Mouse (Mus musculus): ENCODE data around the gene Dvl3. TPM values are rescaled to one million over a fixed set of nuclear protein-coding genes. Genes with fewer than 3 reads are reported as not detected.

Dvl3 gene
- 18.9 and 58.4 TPM in 2 replicates for polyA plus RNA-seq (2012; rRNA removed; ENCODE audit: low replicate concordance)

DNA sequence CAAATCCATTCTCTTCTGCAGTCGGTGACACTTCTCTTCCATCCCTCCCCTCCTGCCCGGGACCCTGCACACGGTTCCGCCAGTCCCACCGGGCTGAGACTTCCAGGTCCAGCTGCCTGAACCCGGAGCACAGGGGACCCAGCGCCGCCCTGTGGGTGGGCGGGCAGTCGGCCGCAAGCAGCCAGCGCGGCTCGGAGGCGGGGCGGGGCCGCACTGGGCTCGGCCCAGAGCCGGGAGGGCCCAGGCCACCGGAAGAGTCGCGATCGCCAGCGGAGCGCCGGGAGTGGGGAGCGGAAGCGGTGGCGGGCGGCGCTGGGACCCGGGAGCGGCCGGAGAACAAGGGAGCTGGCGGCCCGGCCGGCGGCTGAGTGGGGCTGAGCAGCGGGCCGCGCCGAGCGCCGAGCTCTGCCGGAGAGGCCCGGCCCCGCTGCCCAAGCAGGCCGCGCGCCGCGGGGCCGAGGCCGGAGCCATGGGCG lies at the start of gene Dvl3:
Gene Dvl3, plus strand, starts transcription at position 257 of the 476 bp plus-strand sequence.

GRCm38 (mm10) chr16:20498677-20499475 lies 17.9 kb upstream of the Dvl3 start, which contains the start of gene Eif2b5:
Gene Eif2b5 (plus strand): TSS chr16:20498817.

GRCm38 (mm10) chr16:20535296-20536080 lies 18.7 kb downstream of the Dvl3 start, which contains the start of gene Ap2m1:
Gene Ap2m1 (plus strand): TSS chr16:20535478.

DNA sequence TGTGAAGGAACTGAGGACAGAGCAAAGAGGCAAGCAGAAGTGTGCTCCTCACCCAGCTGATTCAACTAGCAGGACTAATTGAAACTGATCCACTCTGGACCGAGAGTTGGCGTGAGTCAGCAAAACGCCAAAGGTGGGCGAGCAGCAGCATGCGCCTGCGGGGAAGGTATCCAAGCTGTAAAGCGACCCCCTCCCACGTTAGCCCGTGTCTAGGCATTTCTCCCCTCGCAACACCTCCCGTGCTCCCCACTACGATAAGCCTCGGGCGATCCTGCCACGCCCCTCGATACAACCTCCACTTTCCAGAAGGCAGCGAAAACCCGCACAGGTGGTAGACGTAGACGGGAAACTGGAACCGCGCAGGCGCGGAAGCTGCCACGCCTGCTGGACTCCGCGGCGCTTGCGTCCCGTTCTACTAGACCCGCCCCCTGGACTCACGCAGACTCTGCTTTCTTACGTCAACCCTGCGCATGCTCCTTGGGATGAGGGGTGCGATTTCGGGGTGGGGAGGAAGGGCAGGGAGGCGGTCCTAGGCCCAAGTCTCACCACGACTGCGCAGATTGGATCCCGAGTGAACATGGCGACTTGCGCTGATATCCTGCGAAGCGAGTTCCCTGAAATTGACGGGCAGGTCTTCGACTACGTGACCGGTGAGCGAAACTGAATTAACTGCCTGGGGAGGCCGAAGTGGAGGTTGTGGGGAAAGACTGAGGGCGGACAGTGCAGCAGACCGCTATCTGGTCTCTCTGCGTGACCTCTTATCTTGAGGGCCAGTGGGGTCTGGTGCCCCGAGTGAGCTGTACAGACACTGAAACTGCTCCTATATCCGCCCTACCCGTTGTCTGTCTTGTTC lies 31.5 kb downstream of the Dvl3 start, which contains the start of gene Abcf3:
Gene Abcf3, plus strand, starts transcription at position 482 of the 853 bp plus-strand sequence.

Other genes with a start within 250 kb of the Dvl3 start
- 43.3 and 52.2 TPM in 2 replicates for gene Parl, start 214.6 kb upstream of the Dvl3 start, polyA plus RNA-seq (2012; rRNA removed; ENCODE audit: low replicate concordance)
- gene Cyp2ab1, start 191.6 kb upstream of the Dvl3 start, polyA plus RNA-seq (2012; rRNA removed; ENCODE audit: low replicate concordance), result 1.7 and 4.1 TPM in 2 replicates
- 158 and 202 TPM in 2 replicates for gene Abcc5, start 90.6 kb upstream of the Dvl3 start, polyA plus RNA-seq (2012; rRNA removed; ENCODE audit: low replicate concordance)
- gene Eif2b5, start 18.2 kb upstream of the Dvl3 start, polyA plus RNA-seq (2012; rRNA removed; ENCODE audit: low replicate concordance), result 33.5 and 37.2 TPM in 2 replicates
- gene Ap2m1, start 18.5 kb downstream of the Dvl3 start, polyA plus RNA-seq (2012; rRNA removed; ENCODE audit: low replicate concordance), result 366 and 507 TPM in 2 replicates
- gene Abcf3, start 31.6 kb downstream of the Dvl3 start, polyA plus RNA-seq (2012; rRNA removed; ENCODE audit: low replicate concordance), result 43.3 and 60.9 TPM in 2 replicates
- 0.03 and 1.3 TPM in 2 replicates for gene Vwa5b2, start 72.5 kb downstream of the Dvl3 start, polyA plus RNA-seq (2012; rRNA removed; ENCODE audit: low replicate concordance)
- gene Eef1akmt4, start 94.6 kb downstream of the Dvl3 start, polyA plus RNA-seq (2012; rRNA removed; ENCODE audit: low replicate concordance), result 16.2 and 24.2 TPM in 2 replicates
- not detected in 2 replicates for gene Gm49333, start 94.6 kb downstream of the Dvl3 start, polyA plus RNA-seq (2012; rRNA removed; ENCODE audit: low replicate concordance)
- gene Alg3, start 94.8 kb downstream of the Dvl3 start, polyA plus RNA-seq (2012; rRNA removed; ENCODE audit: low replicate concordance), result 23.0 and 32.9 TPM in 2 replicates
- 6.2 and 7.9 TPM in 2 replicates for gene Camk2n2, start 104.3 kb downstream of the Dvl3 start, polyA plus RNA-seq (2012; rRNA removed; ENCODE audit: low replicate concordance)
- gene Ece2, start 112.8 kb downstream of the Dvl3 start, polyA plus RNA-seq (2012; rRNA removed; ENCODE audit: low replicate concordance), result 0.69 and 17.0 TPM in 2 replicates
- 122 and 129 TPM in 2 replicates for gene Psmd2, start 134.7 kb downstream of the Dvl3 start, polyA plus RNA-seq (2012; rRNA removed; ENCODE audit: low replicate concordance)
- gene Eif4g1, start 151.3 kb downstream of the Dvl3 start, polyA plus RNA-seq (2012; rRNA removed; ENCODE audit: low replicate concordance), result 409 and 459 TPM in 2 replicates
- 7.6 and 18.4 TPM in 2 replicates for gene Fam131a, start 176.3 kb downstream of the Dvl3 start, polyA plus RNA-seq (2012; rRNA removed; ENCODE audit: low replicate concordance)
- 14.3 and 27.0 TPM in 2 replicates for gene Polr2h, start 200.7 kb downstream of the Dvl3 start, polyA plus RNA-seq (2012; rRNA removed; ENCODE audit: low replicate concordance)
- gene Clcn2, start 200.8 kb downstream of the Dvl3 start, polyA plus RNA-seq (2012; rRNA removed; ENCODE audit: low replicate concordance), result 11.8 and 49.4 TPM in 2 replicates
- gene Chrd, start 216.1 kb downstream of the Dvl3 start, polyA plus RNA-seq (2012; rRNA removed; ENCODE audit: low replicate concordance), result 13.6 and 27.1 TPM in 2 replicates
- gene Thpo, start 217.5 kb downstream of the Dvl3 start, polyA plus RNA-seq (2012; rRNA removed; ENCODE audit: low replicate concordance), result 4.2 and 5.3 TPM in 2 replicates

Data from subcutaneous adipose tissue, adult 2 months (tissue).